Mouse (Mus musculus): Measurements from ENCODE around the gene Trpm5. TPM values are rescaled to one million over a fixed set of nuclear protein-coding genes. Genes with fewer than 3 reads are reported as not detected.

Trpm5 gene
- polyA plus RNA-seq, 1 experiment from 2014 or later, result 1.3 TPM

DNA sequence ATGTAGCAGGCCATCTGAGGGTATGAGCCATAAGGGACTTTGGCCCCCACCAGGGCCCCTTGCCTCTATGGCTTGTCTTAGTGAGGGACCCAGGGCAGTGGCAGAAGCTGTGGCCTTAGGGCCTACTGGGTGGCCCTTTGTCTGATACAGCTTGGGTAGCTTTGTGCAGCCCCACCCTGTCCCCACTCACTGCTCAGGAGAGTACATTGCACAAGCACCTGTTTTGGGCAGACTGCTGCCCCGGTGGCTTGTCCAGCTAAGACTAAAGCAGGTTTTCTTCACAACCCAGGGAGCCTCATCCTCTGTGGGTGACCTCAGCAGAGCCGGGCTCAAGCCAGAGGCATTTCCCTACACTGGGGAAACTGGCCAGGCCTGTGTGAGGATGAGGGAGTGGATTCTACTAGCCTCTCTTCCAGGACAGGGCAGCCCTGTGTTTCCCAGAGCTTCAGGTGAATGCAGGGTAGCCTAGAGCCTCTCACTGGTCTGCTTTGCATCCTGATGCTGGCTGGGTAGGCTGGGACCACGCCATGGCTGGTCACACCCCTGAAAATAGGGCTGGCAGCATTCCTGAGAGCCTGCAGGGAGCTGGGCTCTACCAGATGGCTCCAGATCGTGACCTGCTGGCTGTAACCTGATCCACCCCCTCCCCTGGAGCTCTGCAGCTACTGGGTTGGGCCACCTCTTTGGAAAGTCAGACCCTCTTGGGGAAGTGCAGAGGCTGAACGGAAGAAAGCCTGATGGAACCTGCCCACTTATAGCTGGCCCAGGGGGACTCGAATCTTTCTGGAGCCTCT is 29.6 kb upstream of the Trpm5 start:
- DNase-seq (peak; percentile 14), ATAC-seq (ENCODE audit: low FRiP score, low TSS enrichment) (no peak)
- Histone ChIP-seq H3K4me1 (ENCODE audit: control insufficient read depth, insufficient read depth, low read length) (no peaks in the 10 kb centered on the region), H3K27me3 (ENCODE audit: control insufficient read depth, insufficient read depth, low read length) (no peaks in the 10 kb centered on the region), H3K9ac (replicated peaks; ENCODE audit: low read length) (no peak overlapping the region), H3K4me2 (ENCODE audit: low read length) (no peak overlapping the region), H3K27ac (replicated peaks; ENCODE audit: low read depth, low read length) (no peak overlapping the region), H3K36me3 (ENCODE audit: control insufficient read depth, insufficient read depth, low read length) (no peaks in the 10 kb centered on the region), H3K9me3 (ENCODE audit: control insufficient read depth, low read length) (no peaks in the 10 kb centered on the region), H3K4me3 (replicated peaks; ENCODE audit: low read depth, low read length) (no peak overlapping the region)
- WGBS, result 14% methylated on average over 6 of the region's 6 CpGs

DNA sequence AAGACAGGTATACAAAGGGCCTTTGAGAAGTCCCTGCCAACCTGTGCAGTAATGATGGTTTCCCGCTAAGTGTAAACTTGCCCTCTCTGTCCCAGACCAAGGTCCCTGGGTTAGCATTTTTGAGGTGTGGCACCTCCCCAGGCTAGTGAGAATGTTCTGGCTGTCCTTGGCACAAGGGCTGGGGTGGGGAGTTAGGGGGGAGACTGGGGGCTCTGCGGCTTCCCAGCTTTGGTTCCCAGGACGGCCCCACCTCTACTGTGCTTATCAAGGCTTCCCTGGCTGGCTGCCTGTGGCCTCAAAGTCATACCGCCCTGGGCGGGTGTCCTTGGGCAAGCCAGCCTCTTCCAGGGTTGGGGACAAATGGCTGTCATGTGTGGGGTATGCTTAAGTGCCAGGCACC is 27.7 kb upstream of the Trpm5 start:
- Histone ChIP-seq H3K4me3 (replicated peaks; ENCODE audit: low read depth, low read length) (no peak overlapping the region), H3K36me3 (ENCODE audit: control insufficient read depth, insufficient read depth, low read length) (no peaks in the 10 kb centered on the region), H3K27me3 (ENCODE audit: control insufficient read depth, insufficient read depth, low read length) (no peaks in the 10 kb centered on the region), H3K9ac (replicated peaks; ENCODE audit: low read length) (no peak overlapping the region), H3K4me1 (ENCODE audit: control insufficient read depth, insufficient read depth, low read length) (no peaks in the 10 kb centered on the region), H3K27ac (replicated peaks; ENCODE audit: low read depth, low read length) (no peak overlapping the region), H3K4me2 (ENCODE audit: low read length) (no peak overlapping the region), H3K9me3 (ENCODE audit: control insufficient read depth, low read length) (no peaks in the 10 kb centered on the region)
- ATAC-seq (ENCODE audit: low FRiP score, low TSS enrichment) (no peak), DNase-seq (no peak)
- WGBS, result 82% methylated on average over 5 of the region's 5 CpGs

DNA sequence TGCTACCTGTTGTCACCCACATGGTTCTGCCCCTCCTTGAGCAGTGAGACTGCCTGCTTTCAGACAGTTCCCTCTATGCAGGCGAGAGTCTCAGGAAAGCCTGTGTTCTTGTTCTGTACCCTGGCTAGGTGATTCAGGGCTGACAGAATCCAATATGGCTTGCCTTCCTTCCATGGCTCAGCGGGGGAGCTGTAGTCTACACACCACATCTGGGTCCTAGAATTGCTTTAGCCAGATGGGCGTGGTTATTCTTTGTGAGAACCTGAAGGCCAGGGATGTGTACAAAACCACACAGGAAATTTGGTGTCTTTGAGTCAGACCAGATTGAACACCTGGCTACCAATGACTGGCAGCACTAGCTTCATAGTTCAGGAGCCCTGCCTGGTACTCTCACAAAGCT is 25.4 kb upstream of the Trpm5 start:
- no peak for ATAC-seq (ENCODE audit: low FRiP score, low TSS enrichment)
- no peak overlapping the region for H3K4me2 ChIP-seq (ENCODE audit: low read length)
- H3K4me1 ChIP-seq (ENCODE audit: control insufficient read depth, insufficient read depth, low read length), result no peaks in the 10 kb centered on the region
- H3K27ac ChIP-seq (replicated peaks; ENCODE audit: low read depth, low read length), result no peak overlapping the region
- H3K36me3 ChIP-seq (ENCODE audit: control insufficient read depth, insufficient read depth, low read length), result no peaks in the 10 kb centered on the region
- WGBS, result 76% methylated on average over 3 of the region's 3 CpGs
- no peaks in the 10 kb centered on the region for H3K27me3 ChIP-seq (ENCODE audit: control insufficient read depth, insufficient read depth, low read length)
- no peak for DNase-seq
- no peak overlapping the region for H3K9ac ChIP-seq (replicated peaks; ENCODE audit: low read length)
- peaks cover 3% of the 10 kb centered on the region; the same call in 1 of the 2 replicates for H3K9me3 ChIP-seq (ENCODE audit: control insufficient read depth, low read length)
- H3K4me3 ChIP-seq (replicated peaks; ENCODE audit: low read depth, low read length), result no peak overlapping the region

- Histone ChIP-seq H3K4me1 (ENCODE audit: control insufficient read depth, insufficient read depth, low read length) (no peaks in the 10 kb centered on the region), H3K36me3 (ENCODE audit: control insufficient read depth, insufficient read depth, low read length) (no peaks in the 10 kb centered on the region), H3K9me3 (ENCODE audit: control insufficient read depth, low read length) (peaks cover 6% of the 10 kb centered on the region; the same call in 1 of the 2 replicates), H3K27ac (replicated peaks; ENCODE audit: low read depth, low read length) (no peak overlapping the region), H3K9ac (replicated peaks; ENCODE audit: low read length) (no peak overlapping the region), H3K4me3 (replicated peaks; ENCODE audit: low read depth, low read length) (no peak overlapping the region), H3K27me3 (ENCODE audit: control insufficient read depth, insufficient read depth, low read length) (no peaks in the 10 kb centered on the region), H3K4me2 (ENCODE audit: low read length) (no peak overlapping the region)
- DNase-seq, result no peak
- ATAC-seq (ENCODE audit: low FRiP score, low TSS enrichment), result no peak
- 35% methylated on average over 1 of the region's 1 CpGs for WGBS
Measured at GRCm38 (mm10) chr7:143119407-143119806, 25.0 kb upstream of the Trpm5 start.

GRCm38 (mm10) chr7:143116521-143116920 is 22.1 kb upstream of the Trpm5 start:
- Histone ChIP-seq H3K9ac (replicated peaks; ENCODE audit: low read length) (no peak overlapping the region), H3K4me2 (ENCODE audit: low read length) (no peak overlapping the region), H3K9me3 (ENCODE audit: control insufficient read depth, low read length) (peaks cover 6% of the 10 kb centered on the region; the same call in 1 of the 2 replicates), H3K4me1 (ENCODE audit: control insufficient read depth, insufficient read depth, low read length) (no peaks in the 10 kb centered on the region), H3K36me3 (ENCODE audit: control insufficient read depth, insufficient read depth, low read length) (no peaks in the 10 kb centered on the region), H3K4me3 (replicated peaks; ENCODE audit: low read depth, low read length) (no peak overlapping the region), H3K27ac (replicated peaks; ENCODE audit: low read depth, low read length) (no peak overlapping the region), H3K27me3 (ENCODE audit: control insufficient read depth, insufficient read depth, low read length) (no peaks in the 10 kb centered on the region)
- DNase-seq (no peak), ATAC-seq (ENCODE audit: low FRiP score, low TSS enrichment) (no peak)
- WGBS, result 85% methylated on average over 5 of the region's 5 CpGs

DNA sequence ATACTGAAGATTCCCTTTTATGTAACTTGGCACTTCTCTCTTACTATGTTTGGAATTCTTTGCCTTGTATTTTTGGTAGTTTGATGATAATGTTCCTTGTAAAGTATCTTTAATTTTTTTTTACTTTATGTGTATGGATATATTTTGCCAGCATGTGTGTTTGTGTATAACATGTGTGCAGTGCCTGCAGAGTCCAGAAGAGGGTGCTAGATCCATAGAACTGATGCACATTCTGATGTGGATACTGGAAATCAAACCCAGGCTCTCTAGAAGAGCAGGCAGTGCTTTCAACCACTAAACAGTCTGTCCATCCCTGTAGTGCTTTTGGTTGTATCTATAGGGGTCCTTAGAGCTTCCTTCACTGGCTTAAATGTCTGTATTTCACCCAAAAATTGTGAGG is 20.3 kb upstream of the Trpm5 start:
- Histone ChIP-seq H3K27ac (replicated peaks; ENCODE audit: low read depth, low read length) (no peak overlapping the region), H3K4me1 (ENCODE audit: control insufficient read depth, insufficient read depth, low read length) (no peaks in the 10 kb centered on the region), H3K4me3 (replicated peaks; ENCODE audit: low read depth, low read length) (no peak overlapping the region), H3K36me3 (ENCODE audit: control insufficient read depth, insufficient read depth, low read length) (no peaks in the 10 kb centered on the region), H3K27me3 (ENCODE audit: control insufficient read depth, insufficient read depth, low read length) (no peaks in the 10 kb centered on the region), H3K9me3 (ENCODE audit: control insufficient read depth, low read length) (peaks cover 6% of the 10 kb centered on the region; the same call in 1 of the 2 replicates), H3K9ac (replicated peaks; ENCODE audit: low read length) (no peak overlapping the region), H3K4me2 (ENCODE audit: low read length) (no peak overlapping the region)
- DNase-seq, result no peak
- no peak for ATAC-seq (ENCODE audit: low FRiP score, low TSS enrichment)

DNA sequence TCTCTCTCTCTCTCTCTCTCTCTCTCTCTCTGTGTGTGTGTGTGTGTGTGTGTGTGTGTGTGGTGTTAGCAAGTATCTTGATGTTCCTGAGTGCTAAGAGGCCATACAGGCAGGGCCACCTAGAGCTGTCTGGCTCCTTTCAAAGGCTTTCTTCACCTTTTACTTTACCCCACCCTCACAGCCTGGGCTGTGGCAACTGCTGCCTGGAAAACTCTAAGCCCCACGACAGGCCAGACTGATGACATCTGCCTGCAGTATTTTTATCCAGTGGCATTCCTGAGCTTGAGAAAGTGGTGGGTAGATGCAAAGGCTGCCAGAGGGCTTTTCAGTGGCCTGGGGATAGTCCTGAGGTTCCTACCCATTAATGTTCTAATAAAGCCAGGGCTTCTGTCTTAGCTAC is 18.0 kb upstream of the Trpm5 start:
- Histone ChIP-seq H3K4me1 (ENCODE audit: control insufficient read depth, insufficient read depth, low read length) (no peaks in the 10 kb centered on the region), H3K27me3 (ENCODE audit: control insufficient read depth, insufficient read depth, low read length) (peaks cover 14% of the 10 kb centered on the region), H3K36me3 (ENCODE audit: control insufficient read depth, insufficient read depth, low read length) (no peaks in the 10 kb centered on the region), H3K27ac (replicated peaks; ENCODE audit: low read depth, low read length) (no peak overlapping the region), H3K4me3 (replicated peaks; ENCODE audit: low read depth, low read length) (no peak overlapping the region), H3K4me2 (ENCODE audit: low read length) (no peak overlapping the region), H3K9me3 (ENCODE audit: control insufficient read depth, low read length) (peaks cover 6% of the 10 kb centered on the region; the same call in 1 of the 2 replicates), H3K9ac (replicated peaks; ENCODE audit: low read length) (no peak overlapping the region)
- DNase-seq (no peak), ATAC-seq (ENCODE audit: low FRiP score, low TSS enrichment) (no peak)
- WGBS, result 36% methylated on average over 1 of the region's 1 CpGs

GRCm38 (mm10) chr7:143111719-143112118 is 17.3 kb upstream of the Trpm5 start:
- no peak overlapping the region for H3K27ac ChIP-seq (replicated peaks; ENCODE audit: low read depth, low read length)
- peaks cover 6% of the 10 kb centered on the region; the same call in 1 of the 2 replicates for H3K9me3 ChIP-seq (ENCODE audit: control insufficient read depth, low read length)
- H3K4me2 ChIP-seq (ENCODE audit: low read length), result no peak overlapping the region
- ATAC-seq (ENCODE audit: low FRiP score, low TSS enrichment) (no peak), DNase-seq (no peak)
- H3K9ac ChIP-seq (replicated peaks; ENCODE audit: low read length), result no peak overlapping the region
- peaks cover 21% of the 10 kb centered on the region for H3K27me3 ChIP-seq (ENCODE audit: control insufficient read depth, insufficient read depth, low read length)
- 72% methylated on average over 4 of the region's 4 CpGs for whole genome bisulfite sequencing
- H3K36me3 ChIP-seq (ENCODE audit: control insufficient read depth, insufficient read depth, low read length), result no peaks in the 10 kb centered on the region
- H3K4me1 ChIP-seq (ENCODE audit: control insufficient read depth, insufficient read depth, low read length), result no peaks in the 10 kb centered on the region
- no peak overlapping the region for H3K4me3 ChIP-seq (replicated peaks; ENCODE audit: low read depth, low read length)

GRCm38 (mm10) chr7:143110803-143111202 is 16.4 kb upstream of the Trpm5 start:
- H3K4me3 ChIP-seq (replicated peaks; ENCODE audit: low read depth, low read length), result no peak overlapping the region
- DNase-seq (no peak), ATAC-seq (ENCODE audit: low FRiP score, low TSS enrichment) (no peak)
- H3K9me3 ChIP-seq (ENCODE audit: control insufficient read depth, low read length), result peaks cover 6% of the 10 kb centered on the region; the same call in 1 of the 2 replicates
- H3K4me1 ChIP-seq (ENCODE audit: control insufficient read depth, insufficient read depth, low read length), result no peaks in the 10 kb centered on the region
- peaks cover 27% of the 10 kb centered on the region for H3K27me3 ChIP-seq (ENCODE audit: control insufficient read depth, insufficient read depth, low read length)
- H3K4me2 ChIP-seq (ENCODE audit: low read length), result no peak overlapping the region
- no peaks in the 10 kb centered on the region for H3K36me3 ChIP-seq (ENCODE audit: control insufficient read depth, insufficient read depth, low read length)
- H3K27ac ChIP-seq (replicated peaks; ENCODE audit: low read depth, low read length), result no peak overlapping the region
- 57% methylated on average over 1 of the region's 1 CpGs for WGBS
- H3K9ac ChIP-seq (replicated peaks; ENCODE audit: low read length), result no peak overlapping the region

All from midbrain, embryonic 14.5 days (tissue).